Mouse (Mus musculus): Measurements from ENCODE around the gene Olfr229. TPM values are rescaled to one million over a fixed set of nuclear protein-coding genes. Genes with fewer than 3 reads are reported as not detected.

Gene Olfr229
- polyA plus RNA-seq, 1 experiment from 2014 or later, result not detected

Other genes with a start within 250 kb of the Olfr229 start
- not detected in 2 replicates for gene Olfr963, start 240.1 kb upstream of the Olfr229 start, polyA plus RNA-seq (2016; fragmentation: Nextera tagmentation; extraction: Ambion mirVana)
- gene Olfr149, start 200.2 kb upstream of the Olfr229 start, polyA plus RNA-seq (2016; fragmentation: Nextera tagmentation; extraction: Ambion mirVana), result not detected in 2 replicates
- not detected in 2 replicates for gene Olfr965, start 196.0 kb upstream of the Olfr229 start, polyA plus RNA-seq (2016; fragmentation: Nextera tagmentation; extraction: Ambion mirVana)
- gene Olfr150, start 176.4 kb upstream of the Olfr229 start, polyA plus RNA-seq (2016; fragmentation: Nextera tagmentation; extraction: Ambion mirVana), result not detected in 2 replicates
- gene Olfr967, start 161.1 kb upstream of the Olfr229 start, polyA plus RNA-seq (2016; fragmentation: Nextera tagmentation; extraction: Ambion mirVana), result not detected in 2 replicates
- not detected in 2 replicates for gene Olfr968, start 124.1 kb upstream of the Olfr229 start, polyA plus RNA-seq (2016; fragmentation: Nextera tagmentation; extraction: Ambion mirVana)
- not detected in 2 replicates for gene Olfr969, start 116.4 kb upstream of the Olfr229 start, polyA plus RNA-seq (2016; fragmentation: Nextera tagmentation; extraction: Ambion mirVana)
- not detected in 2 replicates for gene Olfr970, start 98.5 kb upstream of the Olfr229 start, polyA plus RNA-seq (2016; fragmentation: Nextera tagmentation; extraction: Ambion mirVana)
- not detected in 2 replicates for gene Olfr971, start 70.5 kb upstream of the Olfr229 start, polyA plus RNA-seq (2016; fragmentation: Nextera tagmentation; extraction: Ambion mirVana)
- not detected in 2 replicates for gene Olfr972, start 40.9 kb upstream of the Olfr229 start, polyA plus RNA-seq (2016; fragmentation: Nextera tagmentation; extraction: Ambion mirVana)
- not detected in 2 replicates for gene Olfr974, start 30.2 kb downstream of the Olfr229 start, polyA plus RNA-seq (2016; fragmentation: Nextera tagmentation; extraction: Ambion mirVana)
- gene Olfr975, start 44.7 kb downstream of the Olfr229 start, polyA plus RNA-seq (2016; fragmentation: Nextera tagmentation; extraction: Ambion mirVana), result not detected in 2 replicates
- not detected in 2 replicates for gene Olfr976, start 53.8 kb downstream of the Olfr229 start, polyA plus RNA-seq (2016; fragmentation: Nextera tagmentation; extraction: Ambion mirVana)
- not detected in 2 replicates for gene Olfr978, start 84.8 kb downstream of the Olfr229 start, polyA plus RNA-seq (2016; fragmentation: Nextera tagmentation; extraction: Ambion mirVana)
- gene Olfr979, start 96.1 kb downstream of the Olfr229 start, polyA plus RNA-seq (2016; fragmentation: Nextera tagmentation; extraction: Ambion mirVana), result not detected in 2 replicates
- not detected in 2 replicates for gene Olfr980, start 102.2 kb downstream of the Olfr229 start, polyA plus RNA-seq (2016; fragmentation: Nextera tagmentation; extraction: Ambion mirVana)
- gene Olfr981, start 114.1 kb downstream of the Olfr229 start, polyA plus RNA-seq (2016; fragmentation: Nextera tagmentation; extraction: Ambion mirVana), result not detected in 2 replicates
- not detected in 2 replicates for gene Olfr982, start 166.5 kb downstream of the Olfr229 start, polyA plus RNA-seq (2016; fragmentation: Nextera tagmentation; extraction: Ambion mirVana)
- gene Olfr983, start 186.3 kb downstream of the Olfr229 start, polyA plus RNA-seq (2016; fragmentation: Nextera tagmentation; extraction: Ambion mirVana), result 0.03 TPM in 1 of 2 replicates, not detected in the other
- not detected in 2 replicates for gene Olfr984, start 206.9 kb downstream of the Olfr229 start, polyA plus RNA-seq (2016; fragmentation: Nextera tagmentation; extraction: Ambion mirVana)
- not detected in 2 replicates for gene Olfr985, start 222.8 kb downstream of the Olfr229 start, polyA plus RNA-seq (2016; fragmentation: Nextera tagmentation; extraction: Ambion mirVana)
- gene Tmem225, start 240.8 kb downstream of the Olfr229 start, polyA plus RNA-seq (2016; fragmentation: Nextera tagmentation; extraction: Ambion mirVana), result not detected in 2 replicates

All from hindbrain, embryonic 12.5 days (tissue).